Mouse (Mus musculus) heart, postnatal 0 days (tissue): ENCODE measurements at regions not wholly inside any gene's neighbourhood (a gene's known extent, or its start where the extent isn't known, plus 50 kb on each side); places are given as distances from the start of the nearest gene placed in this dataset.

Source experiments
- ATAC-seq: fragments of 200-750 bp; cut with Nextera tagmentation; 2 replicates; pipeline ENCODE4 v1.8.0; 2017; ENCODE audit warnings: low read depth, moderate number of reproducible peaks, moderate library complexity; ENCODE audit not compliant: insufficient read depth
- DNase-seq: peaks from one replicate; pipeline ENCODE4 v3.0.0-alpha.2; 2016; ENCODE audit warnings: low spot score
- H3K27ac ChIP-seq: fragments of 300-500 bp; sonication (generic); 2 replicates; pipeline ENCODE4 v1.5.1; 2014; ENCODE audit warnings: low read depth, mild to moderate bottlenecking
- H3K27me3 ChIP-seq: fragments of 300-500 bp; sonication (generic); 2 replicates; pipeline ENCODE4 v1.6.1; 2014; ENCODE audit warnings: low read length, mixed read lengths; ENCODE audit not compliant: control insufficient read depth, insufficient read depth
- H3K36me3 ChIP-seq: fragments of 300-500 bp; sonication (generic); replicated peaks from 2 replicates; pipeline ENCODE4 v1.6.1; 2014; ENCODE audit warnings: low read length, mixed read lengths; ENCODE audit not compliant: control insufficient read depth, insufficient read depth
- H3K4me1 ChIP-seq: fragments of 300-500 bp; sonication (generic); 2 replicates; pipeline ENCODE4 v1.6.1; 2014; ENCODE audit warnings: antibody characterized with exemption; ENCODE audit not compliant: control insufficient read depth, insufficient read depth
- H3K4me2 ChIP-seq: fragments of 300-500 bp; sonication (generic); 2 replicates; pipeline ENCODE4 v1.6.1; 2014; ENCODE audit warnings: low read depth, mild to moderate bottlenecking, low read length, moderate library complexity
- H3K4me3 ChIP-seq: fragments of 300-500 bp; sonication (generic); 2 replicates; pipeline ENCODE4 v1.5.1; 2014; ENCODE audit warnings: low read depth, low read length
- H3K9ac ChIP-seq: fragments of 300-500 bp; sonication (generic); replicated peaks from 2 replicates; pipeline ENCODE4 v1.6.1; 2014; ENCODE audit warnings: low read depth, low read length, mixed read lengths
- H3K9me3 ChIP-seq: fragments of 300-500 bp; sonication (generic); replicated peaks from 2 replicates; pipeline ENCODE4 v1.6.1; 2016; ENCODE audit warnings: low read length; ENCODE audit not compliant: control insufficient read depth
- CTCF ChIP-seq: IDR thresholded peaks from 2 replicates; pipeline ENCODE4 v1.5.1; 2016; ENCODE audit warnings: antibody characterized with exemption, control low read depth, low read depth
- EP300 ChIP-seq: IDR thresholded peaks from 2 replicates; pipeline ENCODE4 v1.6.1; 2016; ENCODE audit warnings: antibody characterized with exemption, low read depth
- WGBS: fragments of 180-500 bp; shearing (Covaris S2); extraction: QIAGEN DNeasy Blood & Tissue Kit; methylation state at CpG from one replicate; pipeline ENCODE4 v1.1.7; 2014; 5-methylcytosine and 5-hydroxymethylcytosine counted together

DNA sequence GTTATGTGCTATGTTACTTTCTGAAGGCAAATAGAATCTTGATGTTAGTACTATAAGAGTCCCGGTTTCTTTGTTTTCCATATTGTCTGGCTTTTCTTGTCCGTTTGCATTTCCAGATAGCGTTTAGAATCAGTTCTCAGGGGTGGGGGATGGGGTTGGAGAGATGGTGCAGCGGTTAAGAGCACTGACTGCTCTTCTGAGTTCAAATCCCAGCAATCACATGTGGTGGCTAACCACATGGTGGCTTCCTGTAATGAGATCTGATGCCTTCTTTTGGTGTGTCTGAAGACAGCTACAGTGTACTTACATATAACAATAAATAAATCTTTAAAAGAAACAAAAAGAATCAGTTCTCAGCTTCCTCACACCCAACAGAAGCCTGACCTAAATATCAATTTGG is 623.5 kb upstream of the Gm10131 start:
- Histone ChIP-seq H3K4me2 (no peak overlapping the region), H3K4me1 (no peaks in the 10 kb centered on the region), H3K4me3 (no peak overlapping the region), H3K27ac (no peak overlapping the region), H3K27me3 (peaks cover 21% of the 10 kb centered on the region; the same call in 1 of the 2 replicates), H3K9ac (no peak overlapping the region), H3K9me3 (0 out of 2 replicates have a peak, but pooled peaks cover 11% of the 10 kb centered on the region), H3K36me3 (no peaks in the 10 kb centered on the region)
- TF ChIP-seq EP300: no peak
- TF ChIP-seq CTCF: no peak
- no peak for ATAC-seq
- 72% methylated on average over 4 of the region's 4 CpGs for WGBS
- DNase-seq: no peak

DNA sequence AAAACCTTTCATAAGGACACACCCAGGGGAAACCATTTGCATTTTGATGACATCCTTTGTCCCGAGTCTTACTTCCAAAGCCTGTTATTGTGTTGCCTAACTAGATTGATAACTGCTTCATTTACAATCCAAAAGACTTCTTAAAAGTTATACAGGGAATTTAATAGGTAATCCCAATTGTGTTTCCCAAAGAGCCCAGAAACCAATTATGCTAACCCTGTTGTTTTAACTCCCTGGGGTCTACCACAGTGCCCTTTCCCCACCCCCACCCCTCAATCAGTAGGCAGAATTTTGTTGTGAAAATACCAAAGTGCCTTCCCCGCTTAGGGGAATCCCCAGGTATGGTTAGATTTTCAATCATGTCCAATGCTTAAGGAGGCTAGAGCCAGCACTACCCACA is 621.3 kb upstream of the Gm10131 start:
- Histone ChIP-seq H3K27ac (no peak overlapping the region), H3K9ac (no peak overlapping the region), H3K9me3 (0 out of 2 replicates have a peak, but pooled peaks cover 11% of the 10 kb centered on the region), H3K4me2 (no peak overlapping the region), H3K36me3 (no peaks in the 10 kb centered on the region), H3K4me3 (no peak overlapping the region), H3K4me1 (no peaks in the 10 kb centered on the region), H3K27me3 (peaks cover 21% of the 10 kb centered on the region; the same call in 1 of the 2 replicates)
- DNase-seq (no peak), ATAC-seq (no peak)
- TF ChIP-seq EP300: no peak
- TF ChIP-seq CTCF: no peak
- 34% methylated on average over 2 of the region's 2 CpGs for WGBS

- Histone ChIP-seq H3K27me3 (peaks cover 21% of the 10 kb centered on the region; the same call in 1 of the 2 replicates), H3K4me2 (no peak overlapping the region), H3K27ac (no peak overlapping the region), H3K36me3 (no peaks in the 10 kb centered on the region), H3K4me1 (no peaks in the 10 kb centered on the region), H3K4me3 (no peak overlapping the region), H3K9ac (no peak overlapping the region), H3K9me3 (0 out of 2 replicates have a peak, but pooled peaks cover 9% of the 10 kb centered on the region)
- 58% methylated on average over 1 of the region's 1 CpGs for WGBS
- TF ChIP-seq EP300 (no peak), CTCF (no peak)
- DNase-seq (no peak), ATAC-seq (no peak)
These were observed 620.8 kb upstream of the Gm10131 start for GRCm38 (mm10) chr8:34732362-34732761.

- H3K4me1 ChIP-seq: no peaks in the 10 kb centered on the region
- DNase-seq (no peak), ATAC-seq (no peak)
- no peaks in the 10 kb centered on the region for H3K9me3 ChIP-seq
- no peak overlapping the region for H3K9ac ChIP-seq
- no peak overlapping the region for H3K4me3 ChIP-seq
- H3K27ac ChIP-seq: no peak overlapping the region
- H3K27me3 ChIP-seq: peaks cover 21% of the 10 kb centered on the region; the same call in 1 of the 2 replicates
- no peaks in the 10 kb centered on the region for H3K36me3 ChIP-seq
- TF ChIP-seq EP300 (no peak), CTCF (no peak)
- no peak overlapping the region for H3K4me2 ChIP-seq
- WGBS: 12% methylated on average over 12 of the region's 12 CpGs
These were observed 619.8 kb upstream of the Gm10131 start for GRCm38 (mm10) chr8:34731096-34731999.

DNA sequence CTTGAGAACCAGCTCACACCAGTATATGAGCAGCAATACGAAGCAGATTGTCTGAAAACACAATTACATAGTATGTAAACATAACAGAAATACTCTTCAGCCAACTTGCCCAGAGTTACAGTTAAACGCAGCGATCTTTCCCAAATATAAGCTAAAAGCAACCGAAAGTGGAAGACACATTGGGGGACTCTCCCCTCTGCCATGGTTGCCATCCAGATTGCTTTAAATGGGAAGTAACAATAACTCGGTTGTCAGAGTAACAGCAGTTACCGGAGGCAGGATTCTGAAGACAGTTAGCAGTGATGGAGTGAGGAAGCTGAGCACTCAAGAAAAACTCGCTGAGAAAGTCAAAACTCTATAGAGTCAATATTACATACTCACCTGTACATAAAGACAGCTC is 618.0 kb upstream of the Gm10131 start:
- Histone ChIP-seq H3K9ac (no peak overlapping the region), H3K27me3 (peaks cover 21% of the 10 kb centered on the region; the same call in 1 of the 2 replicates), H3K9me3 (no peaks in the 10 kb centered on the region), H3K4me3 (no peak overlapping the region), H3K4me1 (no peaks in the 10 kb centered on the region), H3K27ac (no peak overlapping the region), H3K4me2 (no peak overlapping the region), H3K36me3 (no peaks in the 10 kb centered on the region)
- ATAC-seq: no peak
- no peak for TF ChIP-seq EP300
- no peak for TF ChIP-seq CTCF
- WGBS: 88% methylated on average over 7 of the region's 7 CpGs
- DNase-seq: no peak
